Mouse (Mus musculus): ENCODE measurements around the gene Otop3. TPM values are rescaled to one million over a fixed set of nuclear protein-coding genes. Genes with fewer than 3 reads are reported as not detected.

The Otop3 gene
- polyA plus RNA-seq (2014; fragmentation: Nextera tagmentation; extraction: Ambion mirVana): not detected in 2 replicates

DNA sequence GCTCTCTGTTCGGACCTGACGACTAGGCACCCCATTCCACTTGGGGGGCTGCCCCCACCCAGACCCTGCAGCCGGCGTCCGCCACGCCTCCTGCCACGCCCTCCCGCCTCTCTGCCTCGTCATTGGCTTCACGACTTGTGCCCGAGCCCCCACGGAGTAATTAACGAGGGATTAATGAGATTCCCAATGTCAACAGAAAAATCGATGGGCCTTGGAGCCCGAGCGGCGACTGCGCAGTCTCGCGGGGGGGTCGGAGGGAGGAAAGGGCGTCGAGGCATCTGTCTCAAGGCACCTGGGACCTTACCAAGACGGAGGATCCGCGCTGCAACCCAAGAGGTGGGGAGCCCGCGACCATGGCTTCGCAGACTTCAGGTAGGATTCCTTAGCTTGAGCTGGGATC is at the start of gene Otop3:
Gene Otop3, plus strand, starts transcription at position 201 of the 400 bp plus-strand sequence.
- no peak for ATAC-seq (ENCODE audit: insufficient number of reproducible peaks, insufficient read depth, low FRiP score, low read depth)
- Histone ChIP-seq H3K4me3 (ENCODE audit: control insufficient read depth in 1 of 2, insufficient read depth in 1 of 2, low read depth in 1 of 2, low read length in 2 of 2) (no peak within 1 kb of the TSS), H3K4me2 (ENCODE audit: low read length) (no peak within 1 kb of the TSS), H3K4me1 (ENCODE audit: control insufficient read depth in 2 of 2, insufficient read depth in 2 of 2, low read length in 2 of 2) (no peaks in the 10 kb centered on the region), H3K27me3 (ENCODE audit: control insufficient read depth, insufficient read depth, low read length) (peaks cover 83% of the 10 kb centered on the region), H3K36me3 (ENCODE audit: control insufficient read depth, insufficient read depth, low read length) (no peaks in the 10 kb centered on the region), H3K9ac (ENCODE audit: low read length) (no peak within 1 kb of the TSS), H3K9me3 (ENCODE audit: control insufficient read depth, low read length) (no peaks in the 10 kb centered on the region), H3K27ac (replicated peaks in 1 of 2; ENCODE audit: control insufficient read depth in 1 of 2, insufficient read depth in 1 of 2, low read depth in 2 of 2, low read length in 2 of 2) (no peak within 1 kb of the TSS)
- 3% methylated on average over 29 of the region's 29 CpGs for WGBS

DNA sequence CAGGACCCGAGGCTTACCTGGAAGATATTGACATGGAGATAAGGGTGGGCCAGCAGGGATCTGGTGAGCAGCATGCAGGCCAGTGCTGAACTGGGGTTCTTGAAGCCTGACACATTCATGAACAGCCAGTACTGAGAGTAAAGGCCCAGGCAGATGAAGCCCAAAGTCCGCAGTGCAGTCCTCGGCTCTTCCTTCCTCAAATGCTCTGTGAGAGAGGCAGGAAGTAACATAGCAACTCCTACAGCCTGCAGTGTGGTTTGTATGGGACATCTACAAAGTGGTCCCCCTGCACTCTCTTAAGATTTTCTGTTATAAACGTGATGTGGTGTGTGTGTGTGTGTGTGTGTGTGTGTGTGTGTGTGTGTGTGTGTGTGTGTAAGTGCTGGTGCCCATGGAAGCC is 49.2 kb upstream of the Otop3 start:
- H3K9ac ChIP-seq (ENCODE audit: low read length): no peak overlapping the region
- no peak overlapping the region for H3K27ac ChIP-seq (replicated peaks in 1 of 2; ENCODE audit: control insufficient read depth in 1 of 2, insufficient read depth in 1 of 2, low read depth in 2 of 2, low read length in 2 of 2)
- H3K4me1 ChIP-seq (ENCODE audit: control insufficient read depth in 2 of 2, insufficient read depth in 2 of 2, low read length in 2 of 2): peaks cover 0 to 5% of the 10 kb centered on the region in 2 experiments; a peak in 2 of 4 replicates
- H3K9me3 ChIP-seq (ENCODE audit: control insufficient read depth, low read length): no peaks in the 10 kb centered on the region
- H3K4me3 ChIP-seq (ENCODE audit: control insufficient read depth in 1 of 2, insufficient read depth in 1 of 2, low read depth in 1 of 2, low read length in 2 of 2): no peak overlapping the region
- WGBS: 51% methylated on average over 4 of the region's 4 CpGs
- no peak overlapping the region for H3K4me2 ChIP-seq (ENCODE audit: low read length)
- no peak for ATAC-seq (ENCODE audit: insufficient number of reproducible peaks, insufficient read depth, low FRiP score, low read depth)
- H3K36me3 ChIP-seq (ENCODE audit: control insufficient read depth, insufficient read depth, low read length): no peaks in the 10 kb centered on the region
- no peaks in the 10 kb centered on the region for H3K27me3 ChIP-seq (ENCODE audit: control insufficient read depth, insufficient read depth, low read length)

DNA sequence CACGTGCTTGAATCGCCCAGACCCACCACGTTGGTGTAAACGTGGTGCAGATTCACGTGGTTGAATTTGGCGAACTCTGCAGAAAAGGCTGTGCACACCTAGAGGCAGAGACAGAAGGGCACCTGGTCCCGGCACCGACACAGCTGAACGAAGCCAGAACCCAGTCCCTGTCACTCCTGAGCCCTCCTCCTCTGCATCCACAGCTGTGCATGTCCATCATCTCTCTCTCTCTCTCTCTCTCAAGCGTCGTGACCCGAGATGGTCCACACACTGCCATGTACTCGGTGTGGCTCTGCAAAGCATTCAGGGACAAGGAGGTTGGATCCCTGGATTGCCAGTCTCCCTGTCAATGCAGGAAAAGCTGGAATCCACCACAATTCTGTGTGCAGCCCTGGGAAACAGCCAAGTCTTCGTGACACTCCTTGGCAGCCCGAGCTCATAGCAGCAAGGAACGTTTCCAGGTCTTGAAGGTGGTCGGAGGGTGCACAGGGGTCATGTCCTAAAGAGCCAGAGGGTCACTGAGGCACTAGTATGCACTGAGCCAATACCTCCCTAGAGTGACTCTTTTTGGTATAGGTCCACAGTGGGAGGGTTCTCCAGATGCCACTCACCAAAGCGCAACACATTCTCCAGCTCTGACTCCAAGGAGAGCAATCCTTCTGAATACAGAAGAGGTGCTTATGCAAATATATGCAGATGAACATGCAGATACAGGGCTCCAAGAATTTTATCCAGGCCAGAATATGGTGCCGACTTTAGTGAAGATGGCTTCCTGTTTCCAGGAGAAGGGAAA is 48.1 kb upstream of the Otop3 start:
- no peak for ATAC-seq (ENCODE audit: insufficient number of reproducible peaks, insufficient read depth, low FRiP score, low read depth)
- Histone ChIP-seq H3K27ac (replicated peaks in 1 of 2; ENCODE audit: control insufficient read depth in 1 of 2, insufficient read depth in 1 of 2, low read depth in 2 of 2, low read length in 2 of 2) (no peak overlapping the region), H3K9ac (ENCODE audit: low read length) (no peak overlapping the region), H3K9me3 (ENCODE audit: control insufficient read depth, low read length) (no peaks in the 10 kb centered on the region), H3K4me3 (ENCODE audit: control insufficient read depth in 1 of 2, insufficient read depth in 1 of 2, low read depth in 1 of 2, low read length in 2 of 2) (no peak overlapping the region), H3K36me3 (ENCODE audit: control insufficient read depth, insufficient read depth, low read length) (no peaks in the 10 kb centered on the region), H3K27me3 (ENCODE audit: control insufficient read depth, insufficient read depth, low read length) (no peaks in the 10 kb centered on the region), H3K4me1 (ENCODE audit: control insufficient read depth in 2 of 2, insufficient read depth in 2 of 2, low read length in 2 of 2) (peaks cover 6 to 9% of the 10 kb centered on the region in 2 experiments; a peak in 3 of 4 replicates), H3K4me2 (ENCODE audit: low read length) (no peak overlapping the region)
- 70% methylated on average over 19 of the region's 19 CpGs for WGBS

- Histone ChIP-seq H3K9ac (ENCODE audit: low read length) (no peak overlapping the region), H3K4me1 (ENCODE audit: control insufficient read depth in 2 of 2, insufficient read depth in 2 of 2, low read length in 2 of 2) (peaks cover 7 to 11% of the 10 kb centered on the region in 2 experiments), H3K27me3 (ENCODE audit: control insufficient read depth, insufficient read depth, low read length) (no peaks in the 10 kb centered on the region), H3K9me3 (ENCODE audit: control insufficient read depth, low read length) (no peaks in the 10 kb centered on the region), H3K4me2 (ENCODE audit: low read length) (no peak overlapping the region), H3K4me3 (ENCODE audit: control insufficient read depth in 1 of 2, insufficient read depth in 1 of 2, low read depth in 1 of 2, low read length in 2 of 2) (no peak overlapping the region), H3K27ac (replicated peaks in 1 of 2; ENCODE audit: control insufficient read depth in 1 of 2, insufficient read depth in 1 of 2, low read depth in 2 of 2, low read length in 2 of 2) (no peak overlapping the region), H3K36me3 (ENCODE audit: control insufficient read depth, insufficient read depth, low read length) (no peaks in the 10 kb centered on the region)
- no peak for ATAC-seq (ENCODE audit: insufficient number of reproducible peaks, insufficient read depth, low FRiP score, low read depth)
- WGBS: 85% methylated on average over 5 of the region's 5 CpGs
These were observed 47.1 kb upstream of the Otop3 start for GRCm38 (mm10) chr11:115287386-115287785.

- Histone ChIP-seq H3K27me3 (ENCODE audit: control insufficient read depth, insufficient read depth, low read length) (no peaks in the 10 kb centered on the region), H3K4me3 (ENCODE audit: control insufficient read depth in 1 of 2, insufficient read depth in 1 of 2, low read depth in 1 of 2, low read length in 2 of 2) (no peak overlapping the region), H3K4me2 (ENCODE audit: low read length) (no peak overlapping the region), H3K9me3 (ENCODE audit: control insufficient read depth, low read length) (no peaks in the 10 kb centered on the region), H3K9ac (ENCODE audit: low read length) (no peak overlapping the region), H3K36me3 (ENCODE audit: control insufficient read depth, insufficient read depth, low read length) (no peaks in the 10 kb centered on the region), H3K27ac (replicated peaks in 1 of 2; ENCODE audit: control insufficient read depth in 1 of 2, insufficient read depth in 1 of 2, low read depth in 2 of 2, low read length in 2 of 2) (no peak overlapping the region), H3K4me1 (ENCODE audit: control insufficient read depth in 2 of 2, insufficient read depth in 2 of 2, low read length in 2 of 2) (peaks cover 15% of the 10 kb centered on the region in 2 experiments)
- no peak for ATAC-seq (ENCODE audit: insufficient number of reproducible peaks, insufficient read depth, low FRiP score, low read depth)
- 78% methylated on average over 2 of the region's 2 CpGs for WGBS
These were observed 46.2 kb upstream of the Otop3 start for GRCm38 (mm10) chr11:115288305-115288704.

DNA sequence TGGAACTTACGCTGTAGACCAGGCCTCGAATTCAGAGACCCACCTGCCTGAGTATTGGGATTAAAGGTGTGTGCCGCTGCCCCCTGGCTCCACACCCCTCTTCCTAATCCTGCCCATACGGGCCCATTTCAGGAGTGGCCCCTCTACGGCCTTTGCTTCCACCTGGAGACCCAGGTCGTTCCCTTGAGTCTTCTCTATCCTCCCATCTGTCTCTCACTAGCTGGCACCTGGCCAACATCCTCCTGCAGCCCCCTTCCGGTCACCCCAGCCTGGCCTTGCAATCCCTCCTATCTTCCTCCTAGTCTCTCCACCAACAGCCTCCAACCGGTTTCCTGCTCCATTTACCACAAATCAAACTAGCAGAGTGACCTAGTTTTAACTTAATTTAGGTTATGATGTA is 44.6 kb upstream of the Otop3 start:
- H3K9ac ChIP-seq (ENCODE audit: low read length): no peak overlapping the region
- 65% methylated on average over 8 of the region's 8 CpGs for WGBS
- no peaks in the 10 kb centered on the region for H3K27me3 ChIP-seq (ENCODE audit: control insufficient read depth, insufficient read depth, low read length)
- no peak for ATAC-seq (ENCODE audit: insufficient number of reproducible peaks, insufficient read depth, low FRiP score, low read depth)
- no peak overlapping the region for H3K27ac ChIP-seq (replicated peaks in 1 of 2; ENCODE audit: control insufficient read depth in 1 of 2, insufficient read depth in 1 of 2, low read depth in 2 of 2, low read length in 2 of 2)
- no peaks in the 10 kb centered on the region for H3K36me3 ChIP-seq (ENCODE audit: control insufficient read depth, insufficient read depth, low read length)
- H3K4me3 ChIP-seq (ENCODE audit: control insufficient read depth in 1 of 2, insufficient read depth in 1 of 2, low read depth in 1 of 2, low read length in 2 of 2): no peak overlapping the region
- H3K9me3 ChIP-seq (ENCODE audit: control insufficient read depth, low read length): no peaks in the 10 kb centered on the region
- peaks cover 15% of the 10 kb centered on the region in 2 experiments for H3K4me1 ChIP-seq (ENCODE audit: control insufficient read depth in 2 of 2, insufficient read depth in 2 of 2, low read length in 2 of 2)
- no peak overlapping the region for H3K4me2 ChIP-seq (ENCODE audit: low read length)

DNA sequence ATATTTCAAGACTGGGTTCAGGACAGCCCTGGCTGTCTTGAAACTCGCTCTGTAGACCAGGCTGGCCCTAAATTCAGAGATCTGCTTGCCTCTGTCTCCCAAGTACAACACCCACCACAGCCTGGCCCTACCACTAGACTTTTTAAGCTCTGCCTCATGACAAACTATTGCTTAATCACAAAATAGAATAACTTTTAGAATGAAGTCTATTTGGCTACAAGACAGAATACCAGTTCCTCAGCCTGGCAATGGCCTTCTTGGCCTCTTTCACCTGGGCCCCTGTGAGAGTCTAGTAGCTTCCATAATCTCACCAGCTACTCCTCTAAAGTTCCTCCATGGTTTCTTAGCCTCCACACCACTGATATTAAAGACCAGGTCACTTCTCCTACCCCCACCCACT is 44.2 kb upstream of the Otop3 start:
- no peaks in the 10 kb centered on the region for H3K27me3 ChIP-seq (ENCODE audit: control insufficient read depth, insufficient read depth, low read length)
- ATAC-seq (ENCODE audit: insufficient number of reproducible peaks, insufficient read depth, low FRiP score, low read depth): no peak
- 91% methylated on average over 1 of the region's 1 CpGs for WGBS
- H3K36me3 ChIP-seq (ENCODE audit: control insufficient read depth, insufficient read depth, low read length): no peaks in the 10 kb centered on the region
- H3K4me1 ChIP-seq (ENCODE audit: control insufficient read depth in 2 of 2, insufficient read depth in 2 of 2, low read length in 2 of 2): peaks cover 15% of the 10 kb centered on the region in 2 experiments
- H3K9me3 ChIP-seq (ENCODE audit: control insufficient read depth, low read length): no peaks in the 10 kb centered on the region
- H3K4me2 ChIP-seq (ENCODE audit: low read length): no peak overlapping the region
- no peak overlapping the region for H3K9ac ChIP-seq (ENCODE audit: low read length)
- no peak overlapping the region for H3K4me3 ChIP-seq (ENCODE audit: control insufficient read depth in 1 of 2, insufficient read depth in 1 of 2, low read depth in 1 of 2, low read length in 2 of 2)
- peak overlapping the region; percentile 36 to 57; a peak in 3 of 4 replicates for H3K27ac ChIP-seq (replicated peaks in 1 of 2; ENCODE audit: control insufficient read depth in 1 of 2, insufficient read depth in 1 of 2, low read depth in 2 of 2, low read length in 2 of 2)
